Mouse (Mus musculus) forebrain, embryonic 14.5 days (tissue): ENCODE measurements at regions not wholly inside any gene's neighbourhood (a gene's known extent, or its start where the extent isn't known, plus 50 kb on each side); places are given as distances from the start of the nearest gene placed in this dataset.

Source experiments
- ATAC-seq: fragments of 200-750 bp; cut with Nextera tagmentation; 2 replicates; pipeline ENCODE4 v1.8.0; 2017; ENCODE audit warnings: mild to moderate bottlenecking, moderate library complexity
- DNase-seq: peaks from one replicate; pipeline ENCODE4 v3.0.0-alpha.2; 2015; ENCODE audit warnings: low spot score
- H3K27ac ChIP-seq: fragments of 300-500 bp; sonication (generic); 2 replicates; pipeline ENCODE4 v1.5.1; 2014; ENCODE audit warnings: low read depth, mild to moderate bottlenecking, control low read depth, low read length, moderate library complexity
- H3K27me3 ChIP-seq: fragments of 300-500 bp; sonication (generic); replicated peaks from 2 replicates; pipeline ENCODE4 v1.6.1; 2014; ENCODE audit warnings: low read length, control low read depth, mixed read lengths; ENCODE audit not compliant: control insufficient read depth, insufficient read depth
- H3K36me3 ChIP-seq: fragments of 300-500 bp; sonication (generic); 2 replicates; pipeline ENCODE4 v1.6.1; 2014; ENCODE audit warnings: low read length, control low read depth; ENCODE audit not compliant: control insufficient read depth, insufficient read depth
- H3K4me1 ChIP-seq: fragments of 300-500 bp; sonication (generic); 2 replicates; pipeline ENCODE4 v1.6.1; 2014; ENCODE audit warnings: antibody characterized with exemption, low read length, control low read depth; ENCODE audit not compliant: control insufficient read depth, insufficient read depth
- H3K4me2 ChIP-seq: fragments of 300-500 bp; sonication (generic); 2 replicates; pipeline ENCODE4 v1.6.1; 2014; ENCODE audit warnings: mild to moderate bottlenecking, control low read depth, low read length
- H3K4me3 ChIP-seq: fragments of 300-500 bp; sonication (generic); 2 replicates; pipeline ENCODE4 v1.5.1; 2014; ENCODE audit warnings: low read depth, low read length, control low read depth
- H3K9ac ChIP-seq: fragments of 300-500 bp; sonication (generic); 2 replicates; pipeline ENCODE4 v1.6.1; 2014; ENCODE audit warnings: mild to moderate bottlenecking, low read length, control low read depth, moderate library complexity
- H3K9me3 ChIP-seq: fragments of 300-500 bp; sonication (generic); replicated peaks from 2 replicates; pipeline ENCODE4 v1.6.1; 2016; ENCODE audit warnings: low read length, control low read depth, mixed read lengths; ENCODE audit not compliant: control insufficient read depth
- WGBS: fragments of 180-500 bp; shearing (Covaris S2); extraction: QIAGEN DNeasy Blood & Tissue Kit; methylation state at CpG from one replicate; pipeline ENCODE4 v1.1.7; 2014; 5-methylcytosine and 5-hydroxymethylcytosine counted together

DNA sequence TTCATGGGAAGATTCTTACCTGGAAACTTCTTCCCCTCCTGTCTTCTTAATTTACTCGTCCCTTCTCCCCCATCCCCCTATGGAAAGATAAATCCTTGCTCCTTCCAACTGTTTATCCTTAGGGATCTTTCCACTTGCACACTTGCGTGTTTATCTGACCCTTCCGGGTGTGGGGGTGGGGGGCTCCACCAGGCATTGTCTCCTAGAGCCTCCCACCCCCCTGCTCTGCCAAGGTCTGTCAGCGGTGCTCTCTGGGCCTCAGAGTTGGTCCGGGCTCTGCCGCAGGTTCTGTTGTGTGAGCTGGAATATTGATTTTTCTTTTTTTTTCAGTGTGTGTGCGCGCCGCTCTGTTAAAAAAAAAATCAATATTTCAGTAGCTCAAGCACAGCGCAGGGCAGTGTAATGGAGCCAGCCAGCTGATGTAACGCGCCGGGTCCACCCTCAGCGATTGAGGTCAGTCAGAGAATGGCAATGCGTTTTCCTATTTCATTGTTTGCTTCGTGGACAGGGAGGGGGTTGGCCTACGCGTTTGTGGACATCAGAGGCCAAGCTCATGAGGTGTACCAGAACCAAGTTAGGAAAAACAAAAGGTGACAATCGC is 160.2 kb upstream of the Nfe2l3 start:
- peak; percentile 8 for DNase-seq
- H3K27me3 ChIP-seq = peaks cover 7% of the 10 kb centered on the region; the same call in 1 of the 2 replicates
- H3K9me3 ChIP-seq = no peaks in the 10 kb centered on the region
- no peak for ATAC-seq
- H3K36me3 ChIP-seq = no peaks in the 10 kb centered on the region
- H3K27ac ChIP-seq = no peak overlapping the region
- H3K4me3 ChIP-seq = no peak overlapping the region
- H3K4me2 ChIP-seq = no peak overlapping the region
- 88% methylated on average over 19 of the region's 19 CpGs for WGBS
- peaks cover 8% of the 10 kb centered on the region for H3K4me1 ChIP-seq
- H3K9ac ChIP-seq = no peak overlapping the region

DNA sequence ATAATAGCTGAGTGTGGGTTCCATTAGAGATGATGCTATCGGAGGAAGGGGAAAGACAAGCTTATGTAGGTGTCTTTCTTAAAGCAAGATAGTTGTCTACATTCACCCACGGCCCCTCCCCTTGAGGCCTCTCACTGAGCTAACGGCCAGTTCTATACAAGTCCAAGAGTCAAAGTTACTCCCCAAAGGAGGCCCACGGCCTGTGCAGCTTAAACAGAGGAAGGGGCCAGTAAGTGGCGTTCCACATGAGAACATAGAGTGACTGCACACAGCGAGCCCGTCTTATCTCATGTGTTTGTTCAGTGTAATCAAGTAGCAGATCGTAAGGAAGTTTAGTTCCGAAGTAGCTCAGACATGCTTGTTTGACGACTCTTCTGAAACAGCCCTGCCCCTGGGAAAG is 153.0 kb upstream of the Nfe2l3 start:
- Histone ChIP-seq H3K27me3 (no peaks in the 10 kb centered on the region), H3K27ac (no peak overlapping the region), H3K9me3 (no peaks in the 10 kb centered on the region), H3K4me3 (no peak overlapping the region), H3K4me2 (no peak overlapping the region), H3K4me1 (no peaks in the 10 kb centered on the region), H3K36me3 (no peaks in the 10 kb centered on the region), H3K9ac (no peak overlapping the region)
- no peak for ATAC-seq
- 88% methylated on average over 10 of the region's 10 CpGs for WGBS
- DNase-seq = no peak

DNA sequence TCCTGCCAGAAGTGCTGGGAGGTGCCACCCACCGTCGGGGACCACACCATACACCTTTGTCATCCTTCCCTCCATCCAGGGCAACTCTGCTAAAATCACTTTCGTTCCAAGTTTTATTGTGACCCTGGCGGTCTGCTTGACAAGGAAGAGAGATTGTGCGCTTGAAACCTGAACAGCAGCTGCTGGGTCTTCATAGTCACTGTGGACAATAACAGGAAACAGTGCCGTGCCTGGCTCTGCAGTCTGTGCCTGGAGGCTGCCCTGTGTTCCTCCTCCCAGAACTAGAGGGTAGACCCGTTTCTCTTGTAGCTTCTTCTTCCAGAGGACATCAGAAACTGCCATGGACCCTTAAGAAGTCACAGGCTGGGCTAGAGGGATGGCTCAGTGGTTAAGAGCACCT is 152.2 kb upstream of the Nfe2l3 start:
- Histone ChIP-seq H3K36me3 (no peaks in the 10 kb centered on the region), H3K9ac (no peak overlapping the region), H3K27me3 (no peaks in the 10 kb centered on the region), H3K4me3 (no peak overlapping the region), H3K4me1 (no peaks in the 10 kb centered on the region), H3K27ac (no peak overlapping the region), H3K4me2 (no peak overlapping the region), H3K9me3 (no peaks in the 10 kb centered on the region)
- ATAC-seq (no peak), DNase-seq (no peak)
- 84% methylated on average over 7 of the region's 7 CpGs for WGBS

DNA sequence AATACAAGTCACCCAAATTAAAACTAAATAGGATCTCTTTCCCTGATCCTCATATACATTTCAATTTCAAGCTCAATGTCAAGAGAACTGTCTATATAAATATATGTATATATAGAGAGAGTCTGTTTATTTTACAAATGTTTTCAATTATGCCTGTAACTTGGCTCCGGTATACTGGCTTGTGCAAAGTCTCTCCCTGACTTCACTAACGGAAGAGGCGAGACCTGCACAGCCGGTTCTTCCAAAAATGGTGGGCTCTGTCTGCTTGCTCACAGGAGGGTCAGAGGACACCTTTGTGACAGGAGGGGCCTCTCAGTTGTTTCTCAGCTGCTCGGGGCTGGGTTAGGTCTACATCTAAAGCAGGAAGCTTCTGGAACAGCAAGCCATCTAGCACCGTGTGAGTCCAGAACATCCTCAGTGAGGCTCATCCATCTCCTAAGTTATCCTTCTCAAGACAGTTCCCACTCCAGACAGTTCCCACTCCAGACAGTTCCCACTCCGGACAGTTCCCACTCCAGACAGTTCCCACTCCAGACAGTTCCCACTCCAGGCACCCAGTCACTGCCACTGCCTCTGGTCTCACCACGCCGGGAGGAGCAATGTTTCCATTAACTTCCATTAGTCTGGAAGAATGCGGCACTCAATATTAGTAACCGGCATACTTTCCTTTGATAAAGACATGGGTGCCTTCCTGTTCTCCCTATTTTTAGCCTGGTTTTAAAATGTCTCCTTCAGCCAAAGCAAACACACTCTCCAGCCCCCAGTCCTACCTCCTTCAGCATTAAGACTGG is 148.4 kb upstream of the Nfe2l3 start:
- H3K36me3 ChIP-seq = no peaks in the 10 kb centered on the region
- DNase-seq = no peak
- 86% methylated on average over 11 of the region's 11 CpGs for WGBS

DNA sequence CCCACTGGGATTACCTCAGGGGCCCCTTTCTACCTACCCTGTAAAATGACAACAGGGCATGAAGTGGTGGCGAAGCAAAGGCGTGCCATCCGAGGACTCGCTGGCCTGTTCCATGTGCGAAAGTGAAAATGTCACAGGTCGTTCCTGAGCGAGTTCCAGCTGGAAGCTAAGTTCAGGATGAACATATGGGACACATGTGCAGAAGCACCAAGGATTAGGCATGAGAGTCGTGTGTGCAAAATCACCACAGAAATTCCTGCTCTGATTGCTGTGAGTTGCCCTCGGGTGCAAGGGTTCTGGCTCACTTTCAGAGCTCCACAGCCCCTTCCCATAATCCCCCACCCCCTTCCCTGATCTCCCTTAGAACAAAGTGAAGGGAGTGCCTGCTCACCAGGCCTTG is 147.6 kb upstream of the Nfe2l3 start:
- WGBS = 83% methylated on average over 9 of the region's 9 CpGs
- H3K4me1 ChIP-seq = no peaks in the 10 kb centered on the region
- H3K4me3 ChIP-seq = no peak overlapping the region
- H3K4me2 ChIP-seq = no peak overlapping the region
- no peaks in the 10 kb centered on the region for H3K36me3 ChIP-seq
- H3K9ac ChIP-seq = no peak overlapping the region
- no peaks in the 10 kb centered on the region for H3K9me3 ChIP-seq
- no peak for ATAC-seq
- H3K27me3 ChIP-seq = no peaks in the 10 kb centered on the region
- no peak for DNase-seq
- H3K27ac ChIP-seq = no peak overlapping the region

More for the DNA sequence above, 148.4 kb upstream of the Nfe2l3 start:
- no peaks in the 10 kb centered on the region for H3K27me3 ChIP-seq
- no peak overlapping the region for H3K9ac ChIP-seq
- no peak overlapping the region for H3K27ac ChIP-seq
- H3K4me1 ChIP-seq = no peaks in the 10 kb centered on the region
- no peak overlapping the region for H3K4me3 ChIP-seq
- H3K4me2 ChIP-seq = no peak overlapping the region
- no peak for ATAC-seq
- H3K9me3 ChIP-seq = no peaks in the 10 kb centered on the region

DNA sequence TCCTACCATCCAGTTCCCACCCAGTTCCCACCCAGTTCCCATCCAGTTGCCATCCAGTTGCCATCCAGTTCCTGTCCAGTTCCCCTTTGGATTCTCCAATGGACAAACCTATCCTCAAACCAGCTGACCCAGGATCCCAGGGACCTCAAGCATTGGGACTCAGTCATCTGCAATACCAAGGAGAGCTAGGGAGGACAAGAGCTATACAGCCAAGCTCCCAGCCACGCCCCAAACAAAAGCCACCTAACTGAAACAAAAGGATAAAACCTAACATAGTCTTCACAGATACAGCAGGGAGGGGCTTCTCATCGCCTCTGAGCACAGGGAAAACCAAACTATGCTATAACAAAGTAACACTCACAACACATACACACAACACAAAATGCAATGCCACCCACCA is 145.6 kb upstream of the Nfe2l3 start:
- no peaks in the 10 kb centered on the region for H3K9me3 ChIP-seq
- no peak overlapping the region for H3K27ac ChIP-seq
- H3K4me1 ChIP-seq = no peaks in the 10 kb centered on the region
- H3K27me3 ChIP-seq = no peaks in the 10 kb centered on the region
- ATAC-seq = no peak
- H3K9ac ChIP-seq = no peak overlapping the region
- 68% methylated on average over 2 of the region's 2 CpGs for WGBS
- H3K4me2 ChIP-seq = no peak overlapping the region
- no peak overlapping the region for H3K4me3 ChIP-seq
- no peaks in the 10 kb centered on the region for H3K36me3 ChIP-seq
- no peak for DNase-seq

DNA sequence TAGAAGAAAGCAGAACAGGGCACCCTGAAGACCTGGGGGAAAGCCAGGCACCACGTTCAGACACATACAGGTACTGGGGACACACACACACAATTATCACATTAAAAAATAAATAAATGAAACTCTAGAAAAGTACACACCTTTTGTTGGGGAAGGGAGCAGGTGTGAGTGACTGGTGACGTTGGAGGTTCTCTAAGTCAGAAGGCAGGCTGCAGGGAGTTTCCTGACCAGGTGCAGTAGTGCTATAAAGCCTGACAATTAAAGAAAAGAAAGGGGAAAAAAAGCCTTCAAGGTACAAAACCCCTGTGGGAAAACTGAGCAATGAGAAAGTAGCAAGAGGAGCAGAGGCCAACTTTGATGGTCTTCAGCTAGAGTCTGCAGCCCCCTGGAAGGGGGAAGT is 145.1 kb upstream of the Nfe2l3 start:
- Histone ChIP-seq H3K4me1 (no peaks in the 10 kb centered on the region), H3K27me3 (no peaks in the 10 kb centered on the region), H3K4me2 (no peak overlapping the region), H3K27ac (no peak overlapping the region), H3K9ac (no peak overlapping the region), H3K4me3 (no peak overlapping the region), H3K36me3 (no peaks in the 10 kb centered on the region), H3K9me3 (no peaks in the 10 kb centered on the region)
- no peak for ATAC-seq
- no peak for DNase-seq
- 70% methylated on average over 2 of the region's 2 CpGs for WGBS

DNA sequence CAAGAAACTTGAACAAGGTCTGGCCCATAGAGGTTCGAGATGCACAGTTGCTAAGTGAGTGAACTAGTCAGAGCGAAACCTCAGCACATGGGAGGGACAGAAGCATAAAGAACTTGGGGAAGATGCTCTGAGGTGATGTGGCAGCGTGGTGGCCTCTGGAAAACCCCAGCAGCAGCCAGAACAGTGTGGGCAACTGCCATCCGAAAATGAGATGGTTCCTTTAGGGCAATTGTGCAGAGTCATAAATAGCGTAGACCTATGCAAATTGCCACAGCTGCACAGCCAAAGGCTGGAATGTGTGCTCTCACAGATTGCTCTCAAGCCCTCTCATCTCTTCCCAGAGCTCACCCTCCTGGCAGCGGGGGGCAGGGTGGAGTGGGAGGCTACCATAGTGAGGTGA is 144.7 kb upstream of the Nfe2l3 start:
- no peak for DNase-seq
- Histone ChIP-seq H3K4me3 (no peak overlapping the region), H3K27ac (no peak overlapping the region), H3K9me3 (no peaks in the 10 kb centered on the region), H3K4me2 (no peak overlapping the region), H3K36me3 (no peaks in the 10 kb centered on the region), H3K9ac (no peak overlapping the region), H3K27me3 (no peaks in the 10 kb centered on the region), H3K4me1 (no peaks in the 10 kb centered on the region)
- ATAC-seq = no peak
- 75% methylated on average over 6 of the region's 6 CpGs for WGBS

DNA sequence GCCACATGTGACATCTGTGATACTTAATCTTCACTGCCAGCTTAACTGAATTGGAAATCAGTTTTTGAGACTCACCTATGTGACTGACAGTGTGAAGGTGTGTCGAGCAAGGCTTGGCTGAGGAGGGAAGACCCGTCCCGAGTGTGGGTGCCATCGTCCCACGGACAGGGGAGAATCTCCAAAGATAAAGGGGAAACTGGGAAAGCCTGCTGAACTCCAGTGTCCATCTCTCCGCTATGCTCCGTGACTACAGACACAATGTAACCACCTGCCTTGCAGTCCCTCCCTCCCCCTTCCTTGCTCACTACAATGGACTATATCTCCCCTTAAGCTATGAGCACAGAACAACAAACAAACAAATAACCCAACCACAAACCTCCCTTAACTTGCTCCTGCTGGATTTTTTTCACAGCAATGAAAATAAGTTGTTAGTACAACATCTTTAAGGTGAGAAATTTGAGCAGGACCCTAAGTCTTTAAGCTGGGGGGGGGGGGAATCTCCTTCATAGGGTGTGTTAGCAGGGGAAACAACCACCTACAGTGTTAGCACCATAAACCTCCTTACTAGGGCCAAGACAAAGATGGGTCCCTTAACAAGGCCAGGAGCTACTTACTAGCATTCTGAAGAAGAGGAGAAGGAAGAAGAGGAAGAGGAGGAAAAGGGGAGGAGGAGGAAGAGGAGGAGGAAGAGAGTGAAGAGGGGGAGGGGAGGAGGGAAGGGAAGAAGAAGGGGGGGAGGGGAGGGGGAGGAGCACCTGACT is 144.0 kb upstream of the Nfe2l3 start:
- H3K9ac ChIP-seq = no peak overlapping the region
- H3K4me3 ChIP-seq = no peak overlapping the region
- H3K4me2 ChIP-seq = no peak overlapping the region
- no peaks in the 10 kb centered on the region for H3K4me1 ChIP-seq
- ATAC-seq (no peak), DNase-seq (no peak)
- no peak overlapping the region for H3K27ac ChIP-seq
- 83% methylated on average over 7 of the region's 7 CpGs for WGBS
- H3K9me3 ChIP-seq = no peaks in the 10 kb centered on the region
- H3K36me3 ChIP-seq = no peaks in the 10 kb centered on the region
- H3K27me3 ChIP-seq = no peaks in the 10 kb centered on the region
